Mouse (Mus musculus): ENCODE results near the gene Chmp1a. TPM values are rescaled to one million over a fixed set of nuclear protein-coding genes. Genes with fewer than 3 reads are reported as not detected.

The Chmp1a gene
- polyA plus RNA-seq, 1 experiment from 2014 or later: 164 TPM

Other genes with a start within 250 kb of the Chmp1a start
- gene Ankrd11, start 170.5 kb downstream of the Chmp1a start, polyA plus RNA-seq (2014; fragmentation: Nextera tagmentation; extraction: Ambion mirVana): 45.3 and 49.9 TPM in 2 replicates
- gene Spg7, start 149.8 kb downstream of the Chmp1a start, polyA plus RNA-seq (2014; fragmentation: Nextera tagmentation; extraction: Ambion mirVana): 41.6 and 44.1 TPM in 2 replicates
- 766 and 865 TPM in 2 replicates for gene Rpl13, start 110.4 kb downstream of the Chmp1a start, polyA plus RNA-seq (2014; fragmentation: Nextera tagmentation; extraction: Ambion mirVana)
- 2.2 and 3.3 TPM in 2 replicates for gene Cpne7, start 95.4 kb downstream of the Chmp1a start, polyA plus RNA-seq (2014; fragmentation: Nextera tagmentation; extraction: Ambion mirVana)
- 1.3 and 3.0 TPM in 2 replicates for gene Sult5a1, start 54.4 kb downstream of the Chmp1a start, polyA plus RNA-seq (2014; fragmentation: Nextera tagmentation; extraction: Ambion mirVana)
- 0.25 and 0.34 TPM in 2 replicates for gene Dpep1, start 26.5 kb downstream of the Chmp1a start, polyA plus RNA-seq (2014; fragmentation: Nextera tagmentation; extraction: Ambion mirVana)
- gene Spata33, start 69 bp upstream of the Chmp1a start, polyA plus RNA-seq (2014; fragmentation: Nextera tagmentation; extraction: Ambion mirVana): 5.2 and 9.8 TPM in 2 replicates
- 42.9 and 44.1 TPM in 2 replicates for gene Cdk10, start 12.1 kb upstream of the Chmp1a start, polyA plus RNA-seq (2014; fragmentation: Nextera tagmentation; extraction: Ambion mirVana)
- 8.4 and 9.1 TPM in 2 replicates for gene Spata2l, start 23.5 kb upstream of the Chmp1a start, polyA plus RNA-seq (2014; fragmentation: Nextera tagmentation; extraction: Ambion mirVana)
- 18.5 and 19.5 TPM in 2 replicates for gene Zfp276, start 41.4 kb upstream of the Chmp1a start, polyA plus RNA-seq (2014; fragmentation: Nextera tagmentation; extraction: Ambion mirVana)
- gene Vps9d1, start 41.6 kb upstream of the Chmp1a start, polyA plus RNA-seq (2014; fragmentation: Nextera tagmentation; extraction: Ambion mirVana): 57.7 and 58.8 TPM in 2 replicates
- 7.4 and 8.3 TPM in 2 replicates for gene Fanca, start 105.8 kb upstream of the Chmp1a start, polyA plus RNA-seq (2014; fragmentation: Nextera tagmentation; extraction: Ambion mirVana)
- 32.4 and 33.1 TPM in 2 replicates for gene Spire2, start 120.0 kb upstream of the Chmp1a start, polyA plus RNA-seq (2014; fragmentation: Nextera tagmentation; extraction: Ambion mirVana)
- gene Tcf25, start 161.0 kb upstream of the Chmp1a start, polyA plus RNA-seq (2014; fragmentation: Nextera tagmentation; extraction: Ambion mirVana): 371 and 380 TPM in 2 replicates
- 0.10 and 0.21 TPM in 2 replicates for gene Mc1r, start 194.3 kb upstream of the Chmp1a start, polyA plus RNA-seq (2014; fragmentation: Nextera tagmentation; extraction: Ambion mirVana)
- 1,715 and 1,766 TPM in 2 replicates for gene Tubb3, start 198.7 kb upstream of the Chmp1a start, polyA plus RNA-seq (2014; fragmentation: Nextera tagmentation; extraction: Ambion mirVana)
- gene Def8, start 210.8 kb upstream of the Chmp1a start, polyA plus RNA-seq (2014; fragmentation: Nextera tagmentation; extraction: Ambion mirVana): 45.3 and 52.2 TPM in 2 replicates